Mouse (Mus musculus): ENCODE results near the gene Arhgap15. TPM values are rescaled to one million over a fixed set of nuclear protein-coding genes. Genes with fewer than 3 reads are reported as not detected.

Arhgap15 gene
- total RNA-seq, 1 experiment: not detected

DNA sequence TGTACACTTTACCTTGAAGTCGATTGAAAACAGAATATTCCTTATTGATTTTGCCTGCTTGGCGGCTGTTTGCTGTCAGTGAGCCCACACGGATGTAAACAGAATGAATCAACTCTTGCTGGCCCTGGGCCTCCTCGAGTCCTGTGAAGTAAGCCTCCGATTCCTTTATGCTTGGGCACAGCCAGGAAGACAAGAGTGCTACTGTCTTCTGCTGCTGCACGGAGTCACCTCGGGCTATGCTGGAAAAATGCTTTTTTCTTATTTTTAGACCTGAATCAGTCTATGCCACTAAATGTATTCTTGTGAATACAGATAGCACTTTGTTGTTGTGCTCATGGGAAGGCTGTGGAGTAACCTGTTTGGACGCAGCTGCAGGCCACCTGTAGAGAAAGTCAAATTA lies 469.7 kb downstream of the Arhgap15 start:
- H3K4me3 ChIP-seq (ENCODE audit: insufficient read depth in 1 of 2, low read depth in 1 of 2, low read length in 2 of 2, poor library complexity in 1 of 2, severe bottlenecking in 1 of 2): no peak overlapping the region
- in situ Hi-C loops (cut with MboI; ENCODE audit: low sequenced_read_pairs in 2 of 2, unreplicated experiment in 2 of 2): no loop called here
- TF ChIP-seq ZNF384 (IDR thresholded peaks at IDR 0.05; ENCODE audit: low read depth, low read length) (no peak), MAFK (IDR thresholded peaks at IDR 0.05; ENCODE audit: insufficient read depth, low read depth, low read length) (no peak), ZC3H11A (IDR thresholded peaks at IDR 0.05; ENCODE audit: borderline replicate concordance, low read depth, low read length) (no peak), CHD2 (IDR thresholded peaks at IDR 0.05; ENCODE audit: low read depth, low read length) (no peak), HCFC1 (IDR thresholded peaks at IDR 0.05; ENCODE audit: borderline replicate concordance, insufficient read depth, low read length) (no peak)
- no peak for DNase-seq (ENCODE audit: low read depth, low spot score)
- H3K4me1 ChIP-seq (ENCODE audit: control insufficient read depth in 2 of 2, insufficient read depth in 2 of 2, low read length in 2 of 2, poor library complexity in 1 of 2): peaks cover 0 to 2% of the 10 kb centered on the region in 2 experiments; a peak in 1 of 4 replicates
- no peaks in the 10 kb centered on the region for H3K9me3 ChIP-seq (ENCODE audit: control insufficient read depth, insufficient read depth, low read depth, low read length)
- no peak overlapping the region for H3K9ac ChIP-seq (ENCODE audit: insufficient read depth, low read depth, low read length, poor library complexity, severe bottlenecking)
- H3K36me3 ChIP-seq (ENCODE audit: control insufficient read depth, insufficient read depth, low read length, poor library complexity, severe bottlenecking): no peaks in the 10 kb centered on the region
- H3K27ac ChIP-seq (ENCODE audit: insufficient read depth, low read depth, low read length, poor library complexity, severe bottlenecking): no peak overlapping the region

DNA sequence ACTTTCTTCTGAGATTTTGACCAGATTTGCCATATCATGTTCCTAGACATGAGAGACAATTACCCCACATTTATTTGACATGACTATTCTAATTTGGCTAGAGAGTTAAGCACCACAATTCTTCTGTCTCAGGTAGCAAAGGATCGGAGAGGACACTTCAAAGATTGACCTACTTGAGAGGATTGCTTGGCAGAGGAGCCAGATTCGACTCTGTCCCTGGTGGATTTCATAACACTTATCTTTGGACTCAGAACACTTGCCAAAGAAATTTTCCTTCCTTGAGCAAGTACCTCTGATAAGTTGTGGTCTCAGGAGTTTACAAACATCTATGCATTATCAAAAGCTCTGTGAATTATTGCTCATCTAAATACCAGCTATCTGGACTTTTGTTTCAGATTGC lies 473.1 kb downstream of the Arhgap15 start:
- TF ChIP-seq ZNF384 (IDR thresholded peaks at IDR 0.05; ENCODE audit: low read depth, low read length) (no peak), MAFK (IDR thresholded peaks at IDR 0.05; ENCODE audit: insufficient read depth, low read depth, low read length) (no peak), ZC3H11A (IDR thresholded peaks at IDR 0.05; ENCODE audit: borderline replicate concordance, low read depth, low read length) (no peak), CHD2 (IDR thresholded peaks at IDR 0.05; ENCODE audit: low read depth, low read length) (no peak), HCFC1 (IDR thresholded peaks at IDR 0.05; ENCODE audit: borderline replicate concordance, insufficient read depth, low read length) (no peak)
- Histone ChIP-seq H3K27ac (ENCODE audit: insufficient read depth, low read depth, low read length, poor library complexity, severe bottlenecking) (no peak overlapping the region), H3K36me3 (ENCODE audit: control insufficient read depth, insufficient read depth, low read length, poor library complexity, severe bottlenecking) (no peaks in the 10 kb centered on the region), H3K9ac (ENCODE audit: insufficient read depth, low read depth, low read length, poor library complexity, severe bottlenecking) (no peak overlapping the region), H3K4me1 (ENCODE audit: control insufficient read depth in 2 of 2, insufficient read depth in 2 of 2, low read length in 2 of 2, poor library complexity in 1 of 2) (peaks cover 0 to 2% of the 10 kb centered on the region in 2 experiments; a peak in 1 of 4 replicates), H3K9me3 (ENCODE audit: control insufficient read depth, insufficient read depth, low read depth, low read length) (no peaks in the 10 kb centered on the region), H3K4me3 (ENCODE audit: insufficient read depth in 1 of 2, low read depth in 1 of 2, low read length in 2 of 2, poor library complexity in 1 of 2, severe bottlenecking in 1 of 2) (no peak overlapping the region)
- no peak for DNase-seq (ENCODE audit: low read depth, low spot score)
- in situ Hi-C loops (cut with MboI; ENCODE audit: low sequenced_read_pairs in 2 of 2, unreplicated experiment in 2 of 2): no loop called here

DNA sequence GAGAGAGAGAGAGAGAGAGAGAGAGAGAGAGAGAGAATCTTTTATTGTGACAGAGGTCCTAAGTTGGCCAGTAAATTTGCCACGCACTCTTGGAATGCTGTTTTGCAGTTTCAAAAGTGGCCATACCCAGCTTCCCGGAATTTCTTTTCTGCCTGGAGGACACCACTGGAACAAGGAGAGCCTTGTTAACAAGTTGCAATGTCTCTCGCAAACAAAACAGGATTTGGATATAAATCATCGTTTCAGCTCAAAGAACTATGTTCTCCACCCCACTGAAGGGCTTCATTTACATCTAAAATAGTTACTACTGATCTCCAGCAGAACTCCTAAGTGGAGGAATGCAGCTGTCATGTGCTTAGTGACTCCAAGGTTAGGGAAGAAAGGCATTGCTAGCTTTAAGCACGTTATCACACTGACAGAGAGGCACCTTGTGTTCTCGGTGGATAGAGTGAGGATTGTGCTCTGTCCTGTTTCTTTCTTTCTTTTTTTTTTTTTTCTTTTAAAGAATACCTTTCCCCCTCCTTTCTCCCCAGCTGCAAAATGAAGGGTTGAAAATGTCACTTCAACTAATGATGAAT lies 473.6 kb downstream of the Arhgap15 start:
- peak; percentile 27 for DNase-seq (ENCODE audit: low read depth, low spot score)
- Histone ChIP-seq H3K27ac (ENCODE audit: insufficient read depth, low read depth, low read length, poor library complexity, severe bottlenecking) (no peak overlapping the region), H3K9me3 (ENCODE audit: control insufficient read depth, insufficient read depth, low read depth, low read length) (no peaks in the 10 kb centered on the region), H3K36me3 (ENCODE audit: control insufficient read depth, insufficient read depth, low read length, poor library complexity, severe bottlenecking) (no peaks in the 10 kb centered on the region), H3K9ac (ENCODE audit: insufficient read depth, low read depth, low read length, poor library complexity, severe bottlenecking) (no peak overlapping the region), H3K4me3 (ENCODE audit: insufficient read depth in 1 of 2, low read depth in 1 of 2, low read length in 2 of 2, poor library complexity in 1 of 2, severe bottlenecking in 1 of 2) (no peak overlapping the region), H3K4me1 (ENCODE audit: control insufficient read depth in 2 of 2, insufficient read depth in 2 of 2, low read length in 2 of 2, poor library complexity in 1 of 2) (peaks cover 0 to 2% of the 10 kb centered on the region in 2 experiments; a peak in 1 of 4 replicates)
- TF ChIP-seq ZNF384 (IDR thresholded peaks at IDR 0.05; ENCODE audit: low read depth, low read length) (no peak), ZC3H11A (IDR thresholded peaks at IDR 0.05; ENCODE audit: borderline replicate concordance, low read depth, low read length) (no peak), MAFK (IDR thresholded peaks at IDR 0.05; ENCODE audit: insufficient read depth, low read depth, low read length) (no peak), HCFC1 (IDR thresholded peaks at IDR 0.05; ENCODE audit: borderline replicate concordance, insufficient read depth, low read length) (no peak), CHD2 (IDR thresholded peaks at IDR 0.05; ENCODE audit: low read depth, low read length) (no peak)
- in situ Hi-C loops (cut with MboI; ENCODE audit: low sequenced_read_pairs in 2 of 2, unreplicated experiment in 2 of 2): no loop called here

DNA sequence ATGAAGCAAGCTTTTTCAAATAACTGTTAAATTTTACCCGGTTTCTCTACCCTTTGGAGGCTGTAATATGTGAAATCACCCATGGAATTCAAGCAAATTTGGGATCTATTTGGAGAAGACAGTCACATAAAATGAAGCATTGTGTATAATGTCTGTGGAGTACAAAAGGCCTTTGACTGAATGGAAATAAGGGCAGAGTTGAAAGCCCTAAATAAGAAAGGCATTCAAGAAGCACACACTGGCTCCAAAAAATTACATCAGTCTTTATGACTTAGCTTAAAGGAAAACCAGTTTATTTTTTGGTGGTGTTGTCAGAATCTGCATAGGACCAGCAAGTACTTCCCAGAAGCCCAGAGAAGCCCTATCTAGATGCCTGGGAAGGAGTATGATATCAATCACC lies 486.2 kb downstream of the Arhgap15 start:
- Histone ChIP-seq H3K27ac (ENCODE audit: insufficient read depth, low read depth, low read length, poor library complexity, severe bottlenecking) (no peak overlapping the region), H3K9me3 (ENCODE audit: control insufficient read depth, insufficient read depth, low read depth, low read length) (no peaks in the 10 kb centered on the region), H3K36me3 (ENCODE audit: control insufficient read depth, insufficient read depth, low read length, poor library complexity, severe bottlenecking) (no peaks in the 10 kb centered on the region), H3K4me3 (ENCODE audit: insufficient read depth in 1 of 2, low read depth in 1 of 2, low read length in 2 of 2, poor library complexity in 1 of 2, severe bottlenecking in 1 of 2) (no peak overlapping the region), H3K9ac (ENCODE audit: insufficient read depth, low read depth, low read length, poor library complexity, severe bottlenecking) (no peak overlapping the region), H3K4me1 (ENCODE audit: control insufficient read depth in 2 of 2, insufficient read depth in 2 of 2, low read length in 2 of 2, poor library complexity in 1 of 2) (no peaks in the 10 kb centered on the region)
- TF ChIP-seq ZNF384 (IDR thresholded peaks at IDR 0.05; ENCODE audit: low read depth, low read length): no peak
- no peak for TF ChIP-seq MAFK (IDR thresholded peaks at IDR 0.05; ENCODE audit: insufficient read depth, low read depth, low read length)
- TF ChIP-seq CHD2 (IDR thresholded peaks at IDR 0.05; ENCODE audit: low read depth, low read length): no peak
- TF ChIP-seq HCFC1 (IDR thresholded peaks at IDR 0.05; ENCODE audit: borderline replicate concordance, insufficient read depth, low read length): no peak
- TF ChIP-seq ZC3H11A (IDR thresholded peaks at IDR 0.05; ENCODE audit: borderline replicate concordance, low read depth, low read length): no peak
- in situ Hi-C loops (cut with MboI; ENCODE audit: low sequenced_read_pairs in 2 of 2, unreplicated experiment in 2 of 2): no loop called here
- no peak for DNase-seq (ENCODE audit: low read depth, low spot score)
